Mouse (Mus musculus) Patski (cell line): Measurements from ENCODE around the gene Fbln5. TPM values are rescaled to one million over a fixed set of nuclear protein-coding genes. Genes with fewer than 3 reads are reported as not detected.

ENCODE experiments used
- ATAC-seq: fragments of 100-300 bp; one replicate; pipeline ENCODE4 v1.8.0; 2021
- CTCF ChIA-PET: fragments of 350-600 bp; sonication (Branson Sonifier 250); formaldehyde crosslinking; loops from one replicate; lab custom pipeline; 2022; ENCODE audit warnings: inconsistent platforms; lab: Charles Lee
- POLR2A ChIA-PET: fragments of 350-600 bp; sonication (Branson Sonifier 250); formaldehyde crosslinking; loops from one replicate; lab custom pipeline; 2022; ENCODE audit warnings: antibody characterized with exemption, inconsistent platforms; lab: Charles Lee
- DNase-seq: peaks from one replicate; pipeline ENCODE4 v3.0.0-alpha.2; 2011; ENCODE audit warnings: low read depth, low spot score
- H3K27me3 ChIP-seq: fragments of 371-371 bp; one replicate; pipeline ENCODE4 v1.5.1; 2021
- CTCF ChIP-seq: fragments of 100-300 bp; IDR thresholded peaks from one replicate; pipeline ENCODE4 v1.5.1; 2021
- in situ Hi-C: fragments of 300-500 bp; cut with MboI; formaldehyde crosslinking; loops from 3 replicates; pipeline ENCODE4 v1.11.1; 2018; ENCODE audit warnings: low pct_unique_long_range_greater_than_20kb, mixed read lengths
- polyA plus RNA-seq: library from polyadenylated mRNA; unstranded; gene quantifications from one replicate; pipeline ENCODE4 v1.2.3, GENCODE M21; 2021

The Fbln5 gene
- polyA plus RNA-seq, 1 experiment from 2014 or later, result 2.3 TPM

DNA sequence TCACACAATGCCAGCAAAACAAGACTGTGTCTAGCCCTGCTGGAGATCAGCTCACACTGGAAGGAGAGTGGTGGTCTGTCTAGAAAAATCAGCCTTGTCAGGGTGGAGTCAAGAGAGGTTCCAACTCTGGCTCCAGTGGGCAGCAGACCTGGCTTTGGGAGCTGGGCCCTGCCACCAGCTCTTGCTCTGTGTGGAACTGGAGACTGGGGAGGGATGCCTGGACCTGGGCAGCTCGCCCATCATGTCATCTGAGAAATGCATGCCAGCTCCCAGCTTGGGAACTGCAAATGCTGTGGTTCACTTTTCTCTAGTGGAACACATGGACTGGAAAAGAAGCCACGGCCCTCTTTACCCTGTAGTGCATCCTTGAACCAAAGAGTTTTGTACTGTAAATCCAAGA lies 8.3 kb downstream of the Fbln5 start:
- ATAC-seq (no peak), DNase-seq (no peak)
- in situ Hi-C loops, result no loop called here
- ChIA-PET CTCF (interaction anchor here (0.8 to 1.6 kb wide), 2 partner anchors 8 to 9 kb away, joined by 3 to 4 read pairs; partner anchors contain the start of gene Fbln5), POLR2A (no interaction called here)
- TF ChIP-seq CTCF, result no peak
- no peaks in the 10 kb centered on the region for H3K27me3 ChIP-seq

DNA sequence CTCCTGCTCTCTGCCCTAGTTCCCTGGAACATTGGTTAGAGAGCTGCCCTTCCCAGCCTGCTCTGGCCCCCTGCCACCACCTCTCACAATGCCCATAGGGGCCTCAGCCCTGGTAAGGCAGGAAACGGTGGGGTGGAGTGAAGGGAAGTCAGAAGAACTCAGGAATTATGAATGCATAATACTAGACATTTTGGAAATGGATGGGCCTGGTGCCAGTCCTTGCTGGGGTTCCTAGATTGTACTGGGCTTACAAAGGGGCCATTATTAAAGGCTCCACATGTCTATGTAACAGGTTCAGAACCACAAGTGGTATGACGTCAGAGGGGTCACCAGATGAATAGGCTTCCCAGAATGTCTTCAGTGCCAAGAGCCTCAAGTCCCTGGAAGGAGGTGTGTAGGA lies 11.5 kb downstream of the Fbln5 start:
- TF ChIP-seq CTCF, result no peak
- ATAC-seq (no peak), DNase-seq (no peak)
- ChIA-PET POLR2A (interaction anchor here (1.1 kb wide), 1 partner anchor 17 kb away, joined by 4 read pairs; no protein-coding TSS in a partner anchor), CTCF (no interaction called here)
- in situ Hi-C loops, result no loop called here
- no peaks in the 10 kb centered on the region for H3K27me3 ChIP-seq

DNA sequence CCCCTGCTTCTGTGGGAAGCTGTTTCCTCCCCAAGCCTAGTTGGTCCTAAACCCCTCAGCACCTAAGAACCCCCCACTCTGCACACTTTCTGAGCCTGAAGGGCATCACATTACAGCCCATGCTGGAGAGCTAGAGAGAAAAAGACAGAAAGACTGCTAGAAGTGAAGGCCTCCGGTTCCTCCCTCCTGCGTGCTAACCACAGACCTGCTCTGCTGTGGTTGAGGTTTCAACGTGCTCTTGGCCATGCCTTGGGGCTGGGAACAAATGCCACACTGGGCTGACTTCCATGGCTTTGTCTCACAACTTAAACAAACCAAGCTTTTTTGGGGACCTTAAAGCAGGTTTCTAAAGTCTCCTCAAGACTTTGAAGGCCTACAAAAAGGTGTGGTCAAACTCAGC lies 16.4 kb downstream of the Fbln5 start:
- TF ChIP-seq CTCF, result no peak
- no peaks in the 10 kb centered on the region for H3K27me3 ChIP-seq
- CTCF ChIA-PET, result interaction anchor here (1.8 kb wide), 1 partner anchor 9 kb away, joined by 4 read pairs; no protein-coding TSS in a partner anchor
- POLR2A ChIA-PET, result interaction anchor here (0.7 kb wide), 1 partner anchor 1199 kb away, joined by 5 read pairs; no protein-coding TSS in a partner anchor
- in situ Hi-C loops, result no loop called here
- no peak for ATAC-seq
- no peak for DNase-seq

DNA sequence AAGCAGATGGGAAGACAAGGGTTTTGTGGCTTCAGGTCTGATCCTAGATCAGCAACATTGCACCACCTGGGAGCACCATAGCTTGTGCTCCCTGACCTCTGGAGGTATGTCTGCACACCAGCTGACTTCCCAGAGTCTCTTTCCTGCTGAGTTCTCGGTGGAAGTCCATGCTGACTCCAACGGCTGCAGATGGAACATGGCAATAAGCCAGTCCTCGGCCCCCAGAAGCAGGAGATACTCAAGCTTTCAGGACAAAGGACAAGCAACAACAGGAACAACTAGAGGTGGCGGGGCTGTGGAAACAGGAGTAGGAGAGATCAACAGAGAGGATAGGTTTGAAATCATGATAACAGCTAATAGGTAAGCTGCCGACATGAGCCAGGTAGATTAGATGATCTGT lies 17.1 kb downstream of the Fbln5 start:
- DNase-seq (no peak), ATAC-seq (no peak)
- no peaks in the 10 kb centered on the region for H3K27me3 ChIP-seq
- POLR2A ChIA-PET, result no interaction called here
- CTCF ChIA-PET, result interaction anchor here (1.8 kb wide), 1 partner anchor 10 kb away, joined by 4 read pairs; no protein-coding TSS in a partner anchor
- in situ Hi-C loops, result no loop called here
- TF ChIP-seq CTCF, result no peak

- CTCF ChIA-PET, result interaction anchor here (1.0 kb wide), 1 partner anchor 15 kb away, joined by 3 read pairs; no protein-coding TSS in a partner anchor
- in situ Hi-C loops, result no loop called here
- DNase-seq, result no peak
- TF ChIP-seq CTCF, result no peak
- no peak for ATAC-seq
- no peaks in the 10 kb centered on the region for H3K27me3 ChIP-seq
- POLR2A ChIA-PET, result no interaction called here
Measured at GRCm38 (mm10) chr12:101801051-101801450, 17.8 kb downstream of the Fbln5 start.

- ChIA-PET POLR2A (no interaction called here), CTCF (no interaction called here)
- H3K27me3 ChIP-seq, result no peaks in the 10 kb centered on the region
- ATAC-seq (no peak), DNase-seq (no peak)
- TF ChIP-seq CTCF, result no peak
- in situ Hi-C loops, result no loop called here
Measured at GRCm38 (mm10) chr12:101798189-101798922, 20.5 kb downstream of the Fbln5 start.

DNA sequence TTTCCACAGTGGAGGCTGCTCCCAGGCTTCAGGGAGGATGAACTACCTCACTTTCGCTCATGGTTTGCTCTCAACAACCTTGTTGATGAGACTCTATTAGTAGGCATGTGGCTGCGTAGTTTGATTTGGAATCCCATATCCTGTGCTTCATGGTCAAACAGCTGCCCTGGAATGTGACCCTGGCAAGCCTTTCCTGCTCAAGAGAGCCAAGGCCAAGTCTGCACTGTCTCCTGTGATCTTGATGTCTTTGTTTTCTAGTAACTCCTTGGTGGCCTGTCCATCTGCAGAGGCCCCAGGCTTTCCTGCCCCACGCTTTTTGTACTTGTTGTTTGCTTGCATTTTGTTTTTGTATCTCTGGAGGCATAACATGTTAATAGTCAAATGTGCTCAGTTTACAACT lies 24.4 kb downstream of the Fbln5 start:
- H3K27me3 ChIP-seq, result no peaks in the 10 kb centered on the region
- DNase-seq (no peak), ATAC-seq (no peak)
- ChIA-PET CTCF (no interaction called here), POLR2A (no interaction called here)
- no peak for TF ChIP-seq CTCF
- in situ Hi-C loops, result no loop called here

GRCm38 (mm10) chr12:101793221-101793621 lies 25.6 kb downstream of the Fbln5 start:
- TF ChIP-seq CTCF, result no peak
- no peak for ATAC-seq
- DNase-seq, result no peak
- ChIA-PET POLR2A (interaction anchor here (0.6 kb wide), 1 partner anchor 194 kb away, joined by 6 read pairs; no protein-coding TSS in a partner anchor), CTCF (no interaction called here)
- in situ Hi-C loops, result no loop called here
- H3K27me3 ChIP-seq, result no peaks in the 10 kb centered on the region

GRCm38 (mm10) chr12:101792684-101793083 lies 26.2 kb downstream of the Fbln5 start:
- no peak for TF ChIP-seq CTCF
- POLR2A ChIA-PET, result interaction anchor here (0.6 kb wide), 1 partner anchor 194 kb away, joined by 6 read pairs; no protein-coding TSS in a partner anchor
- in situ Hi-C loops, result no loop called here
- CTCF ChIA-PET, result interaction anchor here (1.0 kb wide), 1 partner anchor 23 kb away, joined by 3 read pairs; no protein-coding TSS in a partner anchor
- H3K27me3 ChIP-seq, result no peaks in the 10 kb centered on the region
- DNase-seq, result no peak
- no peak for ATAC-seq

DNA sequence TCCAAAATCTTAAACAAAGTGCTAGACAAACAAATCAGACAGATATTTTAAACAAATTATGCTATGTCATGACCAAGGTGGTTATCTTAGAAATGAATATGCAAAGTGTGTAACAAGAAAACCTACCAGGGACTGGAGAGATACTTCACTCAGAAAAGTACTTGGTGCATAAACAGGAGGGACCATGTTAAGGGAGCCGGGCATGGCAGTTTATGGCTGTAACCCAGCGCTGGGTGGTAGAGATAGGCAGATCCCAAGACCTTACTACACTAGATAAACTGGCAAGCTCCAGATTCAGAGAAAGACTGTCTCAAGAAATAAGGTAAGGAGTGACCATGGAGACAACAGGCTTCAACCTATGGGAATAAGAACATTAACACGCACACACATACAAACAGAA lies 29.1 kb downstream of the Fbln5 start:
- ATAC-seq (no peak), DNase-seq (no peak)
- CTCF ChIA-PET, result no interaction called here
- TF ChIP-seq CTCF, result no peak
- no peaks in the 10 kb centered on the region for H3K27me3 ChIP-seq
- POLR2A ChIA-PET, result no interaction called here
- in situ Hi-C loops, result no loop called here

DNA sequence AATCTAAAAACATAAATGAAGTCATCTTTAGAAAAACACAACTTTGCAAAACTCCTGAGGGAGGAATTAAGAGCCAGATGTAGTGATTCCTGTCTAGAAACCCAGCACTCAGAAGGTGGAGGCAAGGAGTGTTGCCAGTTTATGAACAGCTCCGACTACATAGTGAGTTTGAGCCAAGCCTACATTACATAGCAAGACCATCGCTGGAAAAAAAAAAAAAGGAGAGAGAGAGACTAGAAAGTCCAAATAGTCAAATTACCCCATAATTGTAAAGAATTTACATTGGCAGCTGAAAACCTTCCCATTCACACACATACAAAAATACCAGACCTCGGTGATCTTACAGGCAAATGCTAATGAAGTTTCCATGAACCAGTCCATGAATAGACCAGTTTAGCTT lies 29.6 kb downstream of the Fbln5 start:
- CTCF ChIA-PET, result no interaction called here
- DNase-seq, result no peak
- ATAC-seq, result no peak
- in situ Hi-C loops, result no loop called here
- POLR2A ChIA-PET, result no interaction called here
- TF ChIP-seq CTCF, result no peak
- no peaks in the 10 kb centered on the region for H3K27me3 ChIP-seq
